Mouse (Mus musculus) kidney, adult 2 months (tissue): Measurements from ENCODE around the gene Dnal4.

Experiments used
- CTCF ChIP-seq: fragments of 200-500 bp; conservative IDR thresholded peaks from 2 replicates; pipeline ENCODE4 v1.5.1; 2011; ENCODE audit warnings: low read depth, mild to moderate bottlenecking, control low read depth, low read length, moderate library complexity, mixed read lengths; ENCODE audit not compliant: insufficient read depth, insufficient read length
- POLR2A ChIP-seq: fragments of 200-500 bp; IDR thresholded peaks from one replicate; pipeline ENCODE4 v1.6.1; 2011; ENCODE audit warnings: low read depth, low read length, control low read depth

- no peak for TF ChIP-seq POLR2A
- TF ChIP-seq CTCF, result no peak
These were observed at the start of gene Dnal4 for GRCm38 (mm10) chr15:79777749-79778148.
